34 mouse cellular contexts compared by ENCODE assay signal in the genomic region with DNA sequence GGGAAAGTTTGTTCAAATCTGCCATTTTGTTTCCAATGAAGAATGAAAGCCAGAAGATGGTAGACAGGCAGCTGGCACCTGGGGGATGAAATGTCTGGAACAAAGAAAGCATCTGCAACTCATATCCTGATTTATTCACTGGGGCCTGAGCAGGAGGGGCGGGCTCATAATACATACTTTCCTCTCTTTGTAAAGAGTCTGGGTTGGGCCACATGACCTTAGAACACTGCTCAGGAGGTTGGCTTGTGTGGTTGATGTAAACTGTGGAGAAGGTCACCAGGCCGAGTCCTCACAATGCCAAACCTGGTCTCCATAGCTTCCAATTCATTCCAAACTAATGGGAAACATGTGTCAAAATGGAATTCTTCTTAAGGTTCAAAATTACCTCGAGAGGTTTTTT.
A peak's percentile ranks its signal among the peaks of the same experiment; 100 is the strongest.
DNase-seq lines count a peak whose midpoint lies in the region; ATAC-seq and TF ChIP-seq lines count a peak whose summit lies in the region.
"Had no signal": no experiment of that assay in that cellular context is flagged by ENCODE, and none has a peak within 500 bp of the region (broad histone marks: within the 10 kb centered on the region; RNA-seq: fewer than 3 reads in every experiment).

No protein-coding gene starts in this region.

- WGBS in embryonic facial prominence, embryonic 14.5 days: 31% methylated on average over 3 of the region's 3 CpGs
- WGBS in midbrain, embryonic 14.5 days: 82% methylated on average over 3 of the region's 3 CpGs

- H3K36me3 ChIP-seq in embryonic facial prominence, embryonic 14.5 days (ENCODE audit: control insufficient read depth, insufficient read depth, low read length): no peaks in the 10 kb centered on the region
- no peaks in the 10 kb centered on the region for H3K36me3 ChIP-seq in midbrain, embryonic 14.5 days (ENCODE audit: control insufficient read depth, insufficient read depth, low read length)
- H3K36me3 ChIP-seq: G1E; hindbrain, embryonic 15.5 days; kidney, embryonic 15.5 days; liver, embryonic 15.5 days; midbrain, embryonic 10.5 days; neural tube, embryonic 12.5 days had no signal

- H3K9me3 ChIP-seq in embryonic facial prominence, embryonic 14.5 days (ENCODE audit: control insufficient read depth, low read length): no peaks in the 10 kb centered on the region
- H3K9me3 ChIP-seq in midbrain, embryonic 14.5 days (ENCODE audit: control insufficient read depth, low read length): no peaks in the 10 kb centered on the region
- H3K9me3 ChIP-seq: hindbrain, embryonic 15.5 days; kidney, embryonic 15.5 days; liver, embryonic 15.5 days; midbrain, embryonic 10.5 days; neural tube, embryonic 12.5 days had no signal

- intact Hi-C loops in gastrocnemius, adult 2 months (cut with DNase I): no loop called here

- H3K27me3 ChIP-seq in embryonic facial prominence, embryonic 14.5 days (replicated peaks; ENCODE audit: control insufficient read depth, insufficient read depth, low read length): no peaks in the 10 kb centered on the region
- H3K27me3 ChIP-seq in midbrain, embryonic 14.5 days (ENCODE audit: control insufficient read depth, insufficient read depth, low read length): no peaks in the 10 kb centered on the region
- H3K27me3 ChIP-seq: hindbrain, embryonic 15.5 days; kidney, embryonic 15.5 days; liver, embryonic 15.5 days; neural tube, embryonic 12.5 days had no signal

- H3K4me2 ChIP-seq in embryonic facial prominence, embryonic 14.5 days (ENCODE audit: low read depth, low read length): no peak overlapping the region
- H3K4me2 ChIP-seq in midbrain, embryonic 14.5 days (ENCODE audit: low read length): no peak overlapping the region
- H3K4me2 ChIP-seq: heart, embryonic 11.5 days; hindbrain, embryonic 15.5 days; kidney, embryonic 15.5 days; liver, embryonic 15.5 days; lung, embryonic 14.5 days; neural tube, embryonic 12.5 days had no signal

- no peak for TF ChIP-seq CTCF in gastrocnemius, adult 2 months (IDR thresholded peaks at IDR 0.05)

- no peak overlapping the region for H3K27ac ChIP-seq in embryonic facial prominence, embryonic 14.5 days (replicated peaks; ENCODE audit: low read depth, low read length)
- no peak overlapping the region for H3K27ac ChIP-seq in midbrain, embryonic 14.5 days (replicated peaks; ENCODE audit: low read depth, low read length)
- H3K27ac ChIP-seq in gastrocnemius, adult 2 months: no peak overlapping the region
- H3K27ac ChIP-seq: hindbrain, embryonic 15.5 days; kidney, embryonic 15.5 days; layer of hippocampus, adult 2 months; liver, embryonic 15.5 days; midbrain, embryonic 10.5 days; neural tube, embryonic 12.5 days; stomach, postnatal 0 days had no signal

- no peak overlapping the region for H3K4me3 ChIP-seq in embryonic facial prominence, embryonic 14.5 days (ENCODE audit: low read depth, low read length)
- no peak overlapping the region for H3K4me3 ChIP-seq in midbrain, embryonic 14.5 days (replicated peaks; ENCODE audit: low read depth, low read length)
- H3K4me3 ChIP-seq in gastrocnemius, adult 2 months: no peak overlapping the region
- H3K4me3 ChIP-seq: hindbrain, embryonic 15.5 days; kidney, embryonic 15.5 days; layer of hippocampus, adult 2 months; liver, embryonic 15.5 days; midbrain, embryonic 10.5 days; neural tube, embryonic 12.5 days had no signal

- H3K9ac ChIP-seq in embryonic facial prominence, embryonic 14.5 days (ENCODE audit: low read depth, low read length): no peak overlapping the region
- H3K9ac ChIP-seq in midbrain, embryonic 14.5 days (replicated peaks; ENCODE audit: low read length): no peak overlapping the region
- H3K9ac ChIP-seq: hindbrain, embryonic 15.5 days; kidney, embryonic 15.5 days; liver, embryonic 15.5 days; lung, embryonic 14.5 days; neural tube, embryonic 12.5 days had no signal

- peaks cover 17% of the 10 kb centered on the region for H3K4me1 ChIP-seq in embryonic facial prominence, embryonic 14.5 days (ENCODE audit: control insufficient read depth, insufficient read depth, low read length)
- peaks cover 9% of the 10 kb centered on the region; the same call in 1 of the 2 replicates for H3K4me1 ChIP-seq in midbrain, embryonic 14.5 days (ENCODE audit: control insufficient read depth, insufficient read depth, low read length)
- H3K4me1 ChIP-seq: kidney, embryonic 15.5 days; liver, embryonic 15.5 days had no signal

- peak; percentile 22 for DNase-seq in embryo, embryonic 10 days (ENCODE audit: low spot score)
- DNase-seq in embryo, embryonic 9.5 days (ENCODE audit: extremely low spot score): no peak
- DNase-seq in embryo, embryonic 11 days: peak; percentile 51
- peak; percentile 57 for DNase-seq in embryonic facial prominence, embryonic 14.5 days (ENCODE audit: low spot score)
- DNase-seq in mesoderm, embryonic 11.5 days (ENCODE audit: low read depth, low spot score): peak; percentile 21
- no peak for DNase-seq in midbrain, embryonic 14.5 days
- DNase-seq in gastrocnemius, adult 2 months: no peak
- no peak for DNase-seq in adrenal gland, postnatal 4 days (ENCODE audit: low spot score in 2 of 2)
- DNase-seq: adrenal gland, postnatal 14 days; cerebellum, adult 11-12 months; cerebellum, adult 9-11 months; gastrocnemius, postnatal 25 days; heart, adult 18-20 months; heart, postnatal 4 days; kidney, adult 11 months; kidney, postnatal 36 days; left cerebral cortex, postnatal 4 days; lung, embryonic 14.5 days; lung, postnatal 14 days; right cerebral cortex, postnatal 4 days; thymus, adult 18-20 months; thymus, postnatal 36 days had no signal

- ATAC-seq in embryonic facial prominence, embryonic 14.5 days (ENCODE audit: low read depth): 0 out of 2 replicates have a peak, but pooled peaks have one; percentile 50
- ATAC-seq in midbrain, embryonic 14.5 days (ENCODE audit: low FRiP score, low TSS enrichment): no peak
- ATAC-seq: forebrain, embryonic 14.5 days; inflammation-experienced regulatory T-cells, adult 6 months; midbrain, embryonic 16.5 days had no signal

Comparison
In these comparisons a context has a peak if more than half of its experiments do, and no peak if none do; other contexts are left out.
1. DNase-seq: peak in embryo, embryonic 10 days (single experiment), embryo, embryonic 11 days (single experiment), embryonic facial prominence, embryonic 14.5 days (single experiment) and mesoderm, embryonic 11.5 days (single experiment); none in embryo, embryonic 9.5 days (single experiment), midbrain, embryonic 14.5 days (single experiment), gastrocnemius, adult 2 months (single experiment) and adrenal gland, postnatal 4 days (0 of 2).